Mouse (Mus musculus) MEL (cell line): ENCODE measurements at regions not wholly inside any gene's neighbourhood (a gene's known extent, or its start where the extent isn't known, plus 50 kb on each side); places are given as distances from the start of the nearest gene placed in this dataset.

Experiments
- DNase-seq: peaks from one replicate; pipeline ENCODE4 v3.0.0; 2011; ENCODE audit warnings: low read depth, low spot score
- H3K27ac ChIP-seq: 2 replicates; pipeline ENCODE4 v1.5.1; 2012; ENCODE audit warnings: low read depth, mild to moderate bottlenecking, control low read depth, low read length, moderate library complexity; ENCODE audit not compliant: control insufficient read depth
- H3K27me3 ChIP-seq, 2 experiments: fragments of 150-350 bp in 1 of 2; sonication (generic) in 1 of 2; 2 replicates each; pipeline ENCODE4 v1.6.1; 2012; ENCODE audit warnings: low read length in 2 of 2, mild to moderate bottlenecking in 2 of 2, improper control_type of control experiment in 1 of 2, moderate library complexity in 1 of 2; ENCODE audit not compliant: insufficient read depth in 2 of 2, control insufficient read depth in 1 of 2
- H3K36me3 ChIP-seq, 2 experiments: 2 replicates each; pipeline ENCODE4 v1.6.1; 2012 to 2014; ENCODE audit warnings: low read length in 2 of 2, improper control_type of control experiment in 1 of 2, inconsistent platforms in 1 of 2, mild to moderate bottlenecking in 1 of 2; ENCODE audit not compliant: insufficient read depth in 2 of 2, control insufficient read depth in 1 of 2
- H3K4me1 ChIP-seq, 2 experiments: fragments of 150-350 bp in 1 of 2; sonication (generic) in 1 of 2; 2 replicates each; pipeline ENCODE4 v1.6.1; 2012; ENCODE audit warnings: low read length in 2 of 2, improper control_type of control experiment in 1 of 2, mild to moderate bottlenecking in 1 of 2; ENCODE audit not compliant: insufficient read depth in 2 of 2, control insufficient read depth in 1 of 2
- H3K4me3 ChIP-seq, 2 experiments: fragments of 150-350 bp in 1 of 2; sonication (generic) in 1 of 2; 2 replicates each; pipeline ENCODE4 v1.5.1; 2012; ENCODE audit warnings: low read depth in 2 of 2, low read length in 2 of 2, mild to moderate bottlenecking in 2 of 2, moderate library complexity in 2 of 2, control low read depth in 1 of 2, improper control_type of control experiment in 1 of 2; ENCODE audit not compliant: control insufficient read depth in 1 of 2, insufficient read depth in 1 of 2
- H3K79me2 ChIP-seq: 2 replicates; pipeline ENCODE4 v1.6.1; 2012; ENCODE audit warnings: mild to moderate bottlenecking, low read length, moderate library complexity; ENCODE audit not compliant: control insufficient read depth, poor library complexity, insufficient read depth
- H3K9ac ChIP-seq: 2 replicates; pipeline ENCODE4 v1.6.1; 2012; ENCODE audit warnings: low read depth, mild to moderate bottlenecking, control low read depth, low read length, moderate library complexity; ENCODE audit not compliant: control insufficient read depth, poor library complexity, severe bottlenecking
- H3K9me3 ChIP-seq: fragments of 150-350 bp; sonication (generic); replicated peaks from 2 replicates; pipeline ENCODE4 v1.6.1; 2012; ENCODE audit warnings: mild to moderate bottlenecking, low read length, improper control_type of control experiment, moderate library complexity; ENCODE audit not compliant: insufficient read depth
- CTCF ChIP-seq, 3 experiments: IDR thresholded peaks in 2 of 3; conservative IDR thresholded peaks in 1 of 3; 2 replicates each; pipeline ENCODE4 v1.5.1; 2011 to 2012; ENCODE audit warnings: low read length in 3 of 3, low read depth in 2 of 3, mild to moderate bottlenecking in 2 of 3, improper control_type of control experiment in 1 of 3, inconsistent platforms in 1 of 3, mixed read lengths in 1 of 3, moderate library complexity in 1 of 3; ENCODE audit not compliant: control insufficient read depth in 1 of 3, insufficient read depth in 1 of 3, poor library complexity in 1 of 3, severe bottlenecking in 1 of 3
- E2F4 ChIP-seq: IDR thresholded peaks from 2 replicates; pipeline ENCODE4 v1.6.1; 2011; ENCODE audit warnings: low read depth, low read length, improper control_type of control experiment, borderline replicate concordance
- EP300 ChIP-seq, 2 experiments: IDR thresholded peaks; 2 replicates each; pipeline ENCODE4 v1.6.1; 2011; ENCODE audit warnings: improper control_type of control experiment in 2 of 2, low read length in 2 of 2, low read depth in 1 of 2, mild to moderate bottlenecking in 1 of 2
- ETS1 ChIP-seq: IDR thresholded peaks from 2 replicates; pipeline ENCODE4 v1.6.1; 2012; ENCODE audit warnings: low read depth, mild to moderate bottlenecking, inconsistent platforms, low read length, improper control_type of control experiment, moderate library complexity
- GABPA ChIP-seq: IDR thresholded peaks from 2 replicates; pipeline ENCODE4 v1.6.1; 2012; ENCODE audit warnings: low read depth, mild to moderate bottlenecking, inconsistent platforms, low read length, improper control_type of control experiment, moderate library complexity
- GATA1 ChIP-seq: IDR thresholded peaks from 2 replicates; pipeline ENCODE4 v1.6.1; 2011; ENCODE audit warnings: low read depth, low read length, improper control_type of control experiment
- JUND ChIP-seq: IDR thresholded peaks from 2 replicates; pipeline ENCODE4 v1.6.1; 2011; ENCODE audit warnings: low read depth, mild to moderate bottlenecking, improper control_type of control experiment, low read length
- KAT2A ChIP-seq: conservative IDR thresholded peaks from 2 replicates; pipeline ENCODE4 v1.6.1; 2012; ENCODE audit warnings: low read depth, low read length, improper control_type of control experiment, inconsistent platforms
- MAX ChIP-seq: IDR thresholded peaks from 2 replicates; pipeline ENCODE4 v1.6.1; 2011; ENCODE audit warnings: low read length, improper control_type of control experiment
- MAZ ChIP-seq: IDR thresholded peaks from 2 replicates; pipeline ENCODE4 v1.6.1; 2012; ENCODE audit warnings: low read depth, mild to moderate bottlenecking, inconsistent platforms, low read length, improper control_type of control experiment
- MEF2A ChIP-seq: IDR thresholded peaks from 2 replicates; pipeline ENCODE4 v1.6.1; 2014; ENCODE audit warnings: low read depth, mild to moderate bottlenecking, inconsistent platforms, low read length, improper control_type of control experiment; ENCODE audit not compliant: poor library complexity, insufficient replicate concordance, severe bottlenecking; ENCODE audit errors: extremely low read depth
- MYC ChIP-seq: IDR thresholded peaks from 2 replicates; pipeline ENCODE4 v1.6.1; 2011; ENCODE audit warnings: low read depth, mild to moderate bottlenecking, low read length, improper control_type of control experiment, moderate library complexity
- NELFE ChIP-seq: IDR thresholded peaks from 2 replicates; pipeline ENCODE4 v1.6.1; 2011; ENCODE audit warnings: low read depth, low read length, improper control_type of control experiment
- POLR2A ChIP-seq, 2 experiments: IDR thresholded peaks; 2 replicates each; pipeline ENCODE4 v1.6.1; 2011 to 2012; ENCODE audit warnings: low read length in 2 of 2, mild to moderate bottlenecking in 2 of 2, control low read depth in 1 of 2, improper control_type of control experiment in 1 of 2, low read depth in 1 of 2, moderate library complexity in 1 of 2; ENCODE audit not compliant: control insufficient read depth in 1 of 2, insufficient read depth in 1 of 2, poor library complexity in 1 of 2
- POLR2AphosphoS5 ChIP-seq: IDR thresholded peaks from 2 replicates; pipeline ENCODE4 v1.6.1; 2012; ENCODE audit warnings: low read depth, borderline replicate concordance, mild to moderate bottlenecking, inconsistent platforms, low read length, moderate library complexity, mixed read lengths
- RAD21 ChIP-seq: IDR thresholded peaks from 2 replicates; pipeline ENCODE4 v1.6.1; 2011; ENCODE audit warnings: mild to moderate bottlenecking, low read depth, low read length, improper control_type of control experiment
- RCOR1 ChIP-seq: IDR thresholded peaks from 2 replicates; pipeline ENCODE4 v1.6.1; 2012; ENCODE audit warnings: low read depth, mild to moderate bottlenecking, inconsistent platforms, low read length, improper control_type of control experiment
- SIN3A ChIP-seq: IDR thresholded peaks from 2 replicates; pipeline ENCODE4 v1.6.1; 2012; ENCODE audit warnings: low read length, improper control_type of control experiment, inconsistent platforms
- SMC3 ChIP-seq: IDR thresholded peaks from 2 replicates; pipeline ENCODE4 v1.6.1; 2011; ENCODE audit warnings: low read depth, low read length, improper control_type of control experiment
- TAL1 ChIP-seq: IDR thresholded peaks from 2 replicates; pipeline ENCODE4 v1.6.1; 2012; ENCODE audit warnings: mild to moderate bottlenecking, inconsistent platforms, low read length, moderate library complexity, mixed read lengths
- UBTF ChIP-seq: IDR thresholded peaks from 2 replicates; pipeline ENCODE4 v1.6.1; 2012; ENCODE audit warnings: low read depth, mild to moderate bottlenecking, inconsistent platforms, low read length, improper control_type of control experiment, moderate library complexity, borderline replicate concordance; ENCODE audit not compliant: insufficient read depth
- USF2 ChIP-seq, 2 experiments: IDR thresholded peaks; 2 replicates each; pipeline ENCODE4 v1.6.1; 2011 to 2012; ENCODE audit warnings: improper control_type of control experiment in 2 of 2, low read length in 2 of 2, borderline replicate concordance in 1 of 2, inconsistent platforms in 1 of 2, low read depth in 1 of 2, mild to moderate bottlenecking in 1 of 2; ENCODE audit not compliant: insufficient read depth in 1 of 2
- ZC3H11A ChIP-seq: IDR thresholded peaks from 2 replicates; pipeline ENCODE4 v1.6.1; 2012; ENCODE audit warnings: low read depth, mild to moderate bottlenecking, inconsistent platforms, low read length, improper control_type of control experiment
- ZNF384 ChIP-seq: IDR thresholded peaks from 2 replicates; pipeline ENCODE4 v1.6.1; 2012; ENCODE audit warnings: low read depth, mild to moderate bottlenecking, inconsistent platforms, low read length, improper control_type of control experiment

DNA sequence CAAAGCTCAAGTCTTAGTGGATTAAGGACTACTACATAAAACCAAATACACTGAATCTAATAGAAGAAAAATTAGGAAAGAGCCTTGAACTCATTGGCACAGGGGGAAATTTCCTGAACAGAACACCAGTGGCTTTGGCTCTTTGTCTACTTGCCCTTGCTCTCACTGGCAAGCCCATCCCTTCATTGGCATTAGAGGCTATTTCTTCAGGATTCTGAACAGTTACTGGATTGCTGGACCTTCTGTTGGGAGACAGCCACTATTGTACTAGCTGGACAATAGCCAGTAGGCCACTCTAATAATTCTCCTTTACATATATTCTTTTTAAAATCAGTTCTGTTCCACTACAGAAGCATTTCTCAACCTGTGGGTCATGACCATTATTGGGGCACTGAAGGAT lies 153.7 kb downstream of the Rfpl4b start:
- no peak for DNase-seq
- Histone ChIP-seq H3K9ac (no peak overlapping the region), H3K79me2 (no peaks in the 10 kb centered on the region), H3K27me3 (no peaks in the 10 kb centered on the region), H3K4me3 (no peak overlapping the region), H3K9me3 (no peaks in the 10 kb centered on the region), H3K4me1 (no peaks in the 10 kb centered on the region), H3K36me3 (no peaks in the 10 kb centered on the region), H3K27ac (no peak overlapping the region)
- no peak for TF ChIP-seq SIN3A
- TF ChIP-seq POLR2AphosphoS5, result no peak
- no peak for TF ChIP-seq E2F4
- no peak for TF ChIP-seq JUND
- TF ChIP-seq GABPA, result no peak
- TF ChIP-seq CTCF (IDR thresholded peaks at IDR 0.05 in 2 of 3, conservative IDR thresholded peaks at IDR 0.05 in 1 of 3; ENCODE audit: control insufficient read depth in 1 of 3, insufficient read depth in 1 of 3, low read depth in 2 of 3, low read length in 3 of 3, poor library complexity in 1 of 3, severe bottlenecking in 1 of 3), result no peak

DNA sequence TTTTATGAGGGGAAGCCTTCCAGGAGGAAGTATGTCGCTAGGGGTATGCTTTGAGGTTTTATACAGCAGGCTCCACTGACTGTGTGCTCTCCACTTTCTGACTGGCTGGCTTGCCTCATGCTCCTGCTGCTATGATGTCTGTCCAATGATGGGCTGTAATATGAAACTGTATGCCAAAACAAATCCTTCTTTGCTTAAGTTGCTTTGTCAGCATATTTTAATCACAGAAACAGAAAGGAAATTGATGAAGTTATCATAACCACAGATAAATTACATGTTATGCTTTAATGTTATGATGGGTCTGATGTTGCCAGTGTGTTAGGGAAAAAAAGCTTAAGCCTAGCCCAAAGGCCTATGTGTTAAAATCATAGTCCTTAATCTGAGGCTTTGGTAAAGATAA lies 185.9 kb downstream of the Rfpl4b start:
- no peaks in the 10 kb centered on the region for H3K9me3 ChIP-seq
- no peaks in the 10 kb centered on the region for H3K4me1 ChIP-seq
- H3K79me2 ChIP-seq, result no peaks in the 10 kb centered on the region
- TF ChIP-seq ZNF384, result no peak
- no peak for TF ChIP-seq GATA1
- TF ChIP-seq ETS1, result no peak
- no peak for TF ChIP-seq ZC3H11A
- TF ChIP-seq UBTF, result no peak
- TF ChIP-seq NELFE, result no peak
- TF ChIP-seq MEF2A, result no peak
- TF ChIP-seq RCOR1, result no peak
- no peak for TF ChIP-seq MAX
- no peak for TF ChIP-seq KAT2A
- no peak for TF ChIP-seq MYC
- no peak for TF ChIP-seq USF2 (IDR thresholded peaks at IDR 0.05; ENCODE audit: borderline replicate concordance in 1 of 2, insufficient read depth in 1 of 2, low read depth in 1 of 2, low read length in 2 of 2)
- TF ChIP-seq EP300 (IDR thresholded peaks at IDR 0.05; ENCODE audit: low read depth in 1 of 2, low read length in 2 of 2), result no peak
- no peak for TF ChIP-seq TAL1
- TF ChIP-seq SMC3, result no peak
- no peak for TF ChIP-seq SIN3A
- TF ChIP-seq MAZ, result no peak
- no peak for TF ChIP-seq POLR2A (IDR thresholded peaks at IDR 0.05; ENCODE audit: control insufficient read depth in 1 of 2, insufficient read depth in 1 of 2, low read depth in 1 of 2, low read length in 2 of 2, poor library complexity in 1 of 2)
- TF ChIP-seq RAD21, result no peak
- no peak for TF ChIP-seq JUND
- H3K36me3 ChIP-seq, result no peaks in the 10 kb centered on the region
- H3K9ac ChIP-seq, result no peak overlapping the region
- no peaks in the 10 kb centered on the region for H3K27me3 ChIP-seq
- H3K4me3 ChIP-seq, result no peak overlapping the region
- no peak overlapping the region for H3K27ac ChIP-seq
- no peak for DNase-seq
